Mouse (Mus musculus): Measurements from ENCODE around the gene Ddx49. TPM values are rescaled to one million over a fixed set of nuclear protein-coding genes. Genes with fewer than 3 reads are reported as not detected.

Ddx49 gene
- polyA plus RNA-seq, 1 experiment: 95.5 TPM

DNA sequence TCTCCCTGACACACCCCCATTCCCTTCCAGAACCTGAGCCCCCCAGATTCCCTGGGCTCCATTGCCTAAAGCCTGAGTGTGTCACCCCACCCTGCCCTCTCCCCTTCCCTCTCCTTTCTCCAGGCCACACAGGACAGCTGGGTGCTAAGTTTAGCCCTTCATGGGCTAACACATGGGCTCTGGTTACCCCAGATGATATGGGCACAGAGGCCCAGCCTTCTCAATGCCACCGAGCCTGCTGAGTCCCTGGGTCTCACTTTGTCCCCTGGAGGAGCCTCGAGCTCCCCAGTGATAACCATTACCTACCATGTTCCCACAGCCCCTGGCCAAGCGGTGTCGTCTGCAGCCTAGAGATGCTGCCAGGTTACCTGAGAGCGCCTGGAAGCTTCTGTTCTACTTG lies 15.6 kb upstream of the Ddx49 start:
- TF ChIP-seq POLR2A (IDR thresholded peaks at IDR 0.05; ENCODE audit: control insufficient read depth, low read depth, low read length): no peak
- TF ChIP-seq CTCF (IDR thresholded peaks at IDR 0.05; ENCODE audit: control insufficient read depth, insufficient read depth, insufficient replicate concordance, low read depth, low read length): no peak
- peaks cover 19% of the 10 kb centered on the region for H3K4me1 ChIP-seq (ENCODE audit: control insufficient read depth, insufficient read depth, low read length)
- no peak overlapping the region for H3K4me3 ChIP-seq (ENCODE audit: control insufficient read depth, low read depth, low read length)
- H3K27ac ChIP-seq (ENCODE audit: control insufficient read depth, insufficient read depth, low read depth, low read length): no peak overlapping the region
- no peaks in the 10 kb centered on the region for H3K27me3 ChIP-seq (ENCODE audit: control insufficient read depth, insufficient read depth, low read length)
- no peaks in the 10 kb centered on the region for H3K36me3 ChIP-seq (ENCODE audit: control insufficient read depth, insufficient read depth, low read length)

DNA sequence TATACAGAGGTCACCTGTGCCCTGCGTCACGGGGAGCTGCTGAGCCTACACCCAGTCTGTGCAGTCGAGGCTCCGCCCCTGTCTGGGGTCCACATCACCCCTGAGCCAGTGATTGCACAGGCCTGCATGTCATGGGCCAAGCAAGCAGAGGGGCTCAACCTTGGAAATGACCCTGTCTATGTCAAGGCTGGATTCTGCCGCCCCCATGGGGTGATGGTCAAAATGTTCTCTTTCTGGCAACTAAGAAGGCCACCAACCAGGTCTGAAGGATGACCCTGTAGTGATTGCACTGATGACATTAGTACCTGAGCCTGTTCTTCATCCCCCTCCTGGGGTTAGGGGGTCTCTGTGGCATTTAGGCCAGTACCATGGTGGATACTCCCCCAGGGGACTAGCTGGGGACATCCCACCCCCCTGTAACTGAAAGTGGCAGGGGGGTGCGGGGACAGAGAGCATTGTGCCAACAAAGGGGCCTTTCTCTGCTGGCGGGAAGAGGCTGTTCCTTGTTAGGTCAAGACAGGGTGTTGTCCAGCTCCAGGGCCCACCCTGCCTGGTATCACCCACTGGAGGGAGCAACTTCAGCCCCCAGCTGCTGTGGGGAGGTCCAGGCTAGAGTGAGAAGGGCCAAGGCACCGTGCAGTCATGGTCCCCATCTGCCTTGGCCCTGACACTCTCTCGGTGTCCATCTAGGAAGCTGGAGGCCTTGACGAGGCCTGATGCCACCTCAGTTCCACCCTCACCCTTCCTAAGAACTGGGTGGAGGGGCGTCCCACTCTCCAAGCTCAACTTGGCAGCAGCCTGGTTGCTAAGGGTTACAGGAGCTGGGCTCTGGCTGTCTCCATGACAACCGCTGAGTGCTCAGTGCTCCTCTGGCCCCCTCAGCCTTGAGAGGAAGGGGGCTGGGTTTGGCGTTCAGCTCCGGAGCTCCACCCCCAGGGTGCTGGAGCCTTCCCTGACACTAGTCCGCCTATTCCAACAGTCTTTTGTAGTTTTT lies 14.5 kb upstream of the Ddx49 start:
- no peak overlapping the region; the same call in 1 of the 2 replicates for H3K4me3 ChIP-seq (ENCODE audit: control insufficient read depth, low read depth, low read length)
- no peak overlapping the region for H3K27ac ChIP-seq (ENCODE audit: control insufficient read depth, insufficient read depth, low read depth, low read length)
- H3K27me3 ChIP-seq (ENCODE audit: control insufficient read depth, insufficient read depth, low read length): no peaks in the 10 kb centered on the region
- TF ChIP-seq POLR2A (IDR thresholded peaks at IDR 0.05; ENCODE audit: control insufficient read depth, low read depth, low read length): no peak
- no peak for TF ChIP-seq CTCF (IDR thresholded peaks at IDR 0.05; ENCODE audit: control insufficient read depth, insufficient read depth, insufficient replicate concordance, low read depth, low read length)
- peaks cover 19% of the 10 kb centered on the region for H3K4me1 ChIP-seq (ENCODE audit: control insufficient read depth, insufficient read depth, low read length)
- no peaks in the 10 kb centered on the region for H3K36me3 ChIP-seq (ENCODE audit: control insufficient read depth, insufficient read depth, low read length)

DNA sequence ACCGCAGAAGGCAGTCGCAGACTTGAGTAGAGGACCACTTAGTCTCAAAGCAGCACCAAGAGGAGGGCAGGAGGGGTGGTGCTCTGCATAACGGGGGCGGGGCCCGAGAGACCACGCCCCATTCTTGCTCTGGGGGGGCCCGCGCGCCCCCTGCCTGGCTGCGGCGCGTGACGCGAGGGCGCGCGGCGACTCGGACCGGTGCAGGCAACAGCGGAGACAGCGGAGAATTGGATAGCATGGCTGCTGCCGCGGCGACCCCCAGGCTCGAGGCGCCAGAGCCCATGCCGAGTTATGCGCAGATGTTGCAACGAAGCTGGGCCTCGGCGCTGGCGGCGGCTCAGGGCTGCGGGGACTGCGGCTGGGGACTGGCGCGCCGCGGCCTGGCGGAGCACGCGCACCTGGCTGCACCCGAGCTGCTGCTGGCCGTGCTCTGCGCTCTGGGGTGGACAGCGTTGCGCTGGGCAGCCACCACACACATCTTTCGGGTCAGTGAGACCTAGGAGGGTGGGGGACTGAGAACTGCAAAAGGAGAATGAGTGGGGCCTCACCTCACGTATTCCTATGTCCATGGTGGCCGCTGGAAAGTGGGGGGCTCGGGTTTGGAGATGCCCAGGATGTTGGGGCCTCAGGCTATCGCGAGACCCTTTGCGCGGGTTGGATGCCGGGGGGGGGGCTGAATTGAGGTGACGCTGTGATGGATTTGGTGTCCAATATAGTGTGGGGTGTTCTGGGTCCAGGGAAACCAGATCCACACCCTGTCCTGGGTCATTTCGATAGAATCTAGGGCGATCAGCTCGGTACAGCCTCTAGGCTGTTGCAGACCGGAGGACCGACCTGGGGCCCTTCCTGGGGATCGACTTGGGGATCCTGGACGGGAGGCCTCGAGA lies 13.6 kb upstream of the Ddx49 start, which contains the start of gene Cers1:
Gene Cers1 (plus strand): TSS at position 152 of the 887 bp plus-strand sequence.
- TF ChIP-seq POLR2A (IDR thresholded peaks at IDR 0.05; ENCODE audit: control insufficient read depth, low read depth, low read length) (no peak), CTCF (IDR thresholded peaks at IDR 0.05; ENCODE audit: control insufficient read depth, insufficient read depth, insufficient replicate concordance, low read depth, low read length) (no peak)
- Histone ChIP-seq H3K4me3 (ENCODE audit: control insufficient read depth, low read depth, low read length) (peak within 1 kb of the TSS; percentile 82), H3K27me3 (ENCODE audit: control insufficient read depth, insufficient read depth, low read length) (no peaks in the 10 kb centered on the region), H3K36me3 (ENCODE audit: control insufficient read depth, insufficient read depth, low read length) (no peaks in the 10 kb centered on the region), H3K4me1 (ENCODE audit: control insufficient read depth, insufficient read depth, low read length) (peaks cover 19% of the 10 kb centered on the region), H3K27ac (ENCODE audit: control insufficient read depth, insufficient read depth, low read depth, low read length) (no peak within 1 kb of the TSS)

DNA sequence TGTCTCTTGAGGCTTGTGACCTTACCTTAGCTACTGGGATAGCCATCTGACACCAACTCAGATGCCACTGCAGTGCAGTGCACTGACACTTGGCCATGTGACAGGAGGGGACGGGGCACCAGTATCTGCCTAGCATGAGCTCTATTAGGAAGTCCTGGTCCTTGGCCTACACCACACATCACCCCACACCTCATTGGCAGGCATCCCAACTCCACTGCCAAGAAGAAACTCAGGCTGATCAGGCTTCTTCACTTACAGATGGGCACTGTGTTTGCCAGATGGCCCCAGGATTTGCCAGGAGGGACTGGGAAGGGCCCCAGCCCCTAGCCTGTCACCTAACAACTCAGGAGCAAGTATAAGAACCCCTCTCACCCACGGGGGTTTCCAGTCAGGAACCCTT lies 11.1 kb upstream of the Ddx49 start:
- no peak for TF ChIP-seq POLR2A (IDR thresholded peaks at IDR 0.05; ENCODE audit: control insufficient read depth, low read depth, low read length)
- no peak for TF ChIP-seq CTCF (IDR thresholded peaks at IDR 0.05; ENCODE audit: control insufficient read depth, insufficient read depth, insufficient replicate concordance, low read depth, low read length)
- H3K27ac ChIP-seq (ENCODE audit: control insufficient read depth, insufficient read depth, low read depth, low read length): no peak overlapping the region
- H3K36me3 ChIP-seq (ENCODE audit: control insufficient read depth, insufficient read depth, low read length): no peaks in the 10 kb centered on the region
- H3K4me1 ChIP-seq (ENCODE audit: control insufficient read depth, insufficient read depth, low read length): peaks cover 19% of the 10 kb centered on the region
- no peak overlapping the region for H3K4me3 ChIP-seq (ENCODE audit: control insufficient read depth, low read depth, low read length)
- H3K27me3 ChIP-seq (ENCODE audit: control insufficient read depth, insufficient read depth, low read length): no peaks in the 10 kb centered on the region

DNA sequence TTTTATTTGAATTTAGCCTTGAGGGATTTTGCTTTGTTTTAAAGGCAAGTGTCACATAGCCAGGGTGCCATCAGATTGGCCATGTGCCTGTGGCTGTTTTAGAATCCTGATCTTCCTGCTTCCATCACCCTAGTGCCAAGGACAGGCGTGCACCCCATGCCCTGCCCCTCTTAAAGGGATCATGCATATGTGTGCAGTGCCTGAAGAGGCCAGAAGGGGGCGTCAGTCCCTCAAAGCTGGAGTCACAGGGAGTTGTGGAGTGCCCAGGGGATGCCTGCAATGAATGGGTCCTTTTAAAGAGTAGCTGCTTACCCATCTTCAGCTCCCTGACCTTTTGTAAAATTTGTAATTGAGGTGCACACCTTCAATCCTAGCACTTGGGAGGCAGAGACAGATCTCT lies 7.0 kb upstream of the Ddx49 start:
- Histone ChIP-seq H3K36me3 (ENCODE audit: control insufficient read depth, insufficient read depth, low read length) (no peaks in the 10 kb centered on the region; the same call in none of the 2 replicates), H3K4me1 (ENCODE audit: control insufficient read depth, insufficient read depth, low read length) (no peaks in the 10 kb centered on the region), H3K4me3 (ENCODE audit: control insufficient read depth, low read depth, low read length) (no peak overlapping the region), H3K27ac (ENCODE audit: control insufficient read depth, insufficient read depth, low read depth, low read length) (no peak overlapping the region), H3K27me3 (ENCODE audit: control insufficient read depth, insufficient read depth, low read length) (no peaks in the 10 kb centered on the region)
- no peak for TF ChIP-seq POLR2A (IDR thresholded peaks at IDR 0.05; ENCODE audit: control insufficient read depth, low read depth, low read length)
- peak; percentile 63 for TF ChIP-seq CTCF (IDR thresholded peaks at IDR 0.05; ENCODE audit: control insufficient read depth, insufficient read depth, insufficient replicate concordance, low read depth, low read length)

DNA sequence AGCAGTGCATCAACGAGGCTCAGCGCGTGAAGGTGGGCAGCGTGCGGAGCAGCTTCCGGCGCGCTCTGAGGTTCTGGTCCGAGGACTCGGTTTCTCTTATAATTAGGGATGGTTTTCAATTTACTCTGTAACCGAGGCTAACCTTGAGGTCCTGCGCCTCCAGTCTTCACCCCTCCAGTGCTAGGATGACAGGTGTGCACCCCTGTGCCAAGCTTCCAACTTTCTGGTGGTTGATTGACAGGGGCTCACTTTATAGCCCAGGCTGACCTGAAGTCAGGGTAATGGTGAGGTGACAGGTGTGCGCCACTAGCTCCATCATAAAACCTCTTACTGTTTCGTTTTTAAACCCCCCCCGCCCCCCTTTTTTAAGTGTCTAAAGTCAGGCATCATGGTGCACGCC lies 612 bp upstream of the Ddx49 start:
- peak overlapping the region; percentile 93 for H3K4me3 ChIP-seq (ENCODE audit: control insufficient read depth, low read depth, low read length)
- no peaks in the 10 kb centered on the region for H3K27me3 ChIP-seq (ENCODE audit: control insufficient read depth, insufficient read depth, low read length)
- H3K36me3 ChIP-seq (ENCODE audit: control insufficient read depth, insufficient read depth, low read length): no peaks in the 10 kb centered on the region; the same call in 1 of the 2 replicates
- H3K27ac ChIP-seq (ENCODE audit: control insufficient read depth, insufficient read depth, low read depth, low read length): peak overlapping the region; percentile 91
- TF ChIP-seq CTCF (IDR thresholded peaks at IDR 0.05; ENCODE audit: control insufficient read depth, insufficient read depth, insufficient replicate concordance, low read depth, low read length): no peak
- no peak for TF ChIP-seq POLR2A (IDR thresholded peaks at IDR 0.05; ENCODE audit: control insufficient read depth, low read depth, low read length)
- H3K4me1 ChIP-seq (ENCODE audit: control insufficient read depth, insufficient read depth, low read length): peaks cover 2% of the 10 kb centered on the region; the same call in 1 of the 2 replicates
